ENCODE assay signal across 8 mouse cellular contexts in the genomic region with DNA sequence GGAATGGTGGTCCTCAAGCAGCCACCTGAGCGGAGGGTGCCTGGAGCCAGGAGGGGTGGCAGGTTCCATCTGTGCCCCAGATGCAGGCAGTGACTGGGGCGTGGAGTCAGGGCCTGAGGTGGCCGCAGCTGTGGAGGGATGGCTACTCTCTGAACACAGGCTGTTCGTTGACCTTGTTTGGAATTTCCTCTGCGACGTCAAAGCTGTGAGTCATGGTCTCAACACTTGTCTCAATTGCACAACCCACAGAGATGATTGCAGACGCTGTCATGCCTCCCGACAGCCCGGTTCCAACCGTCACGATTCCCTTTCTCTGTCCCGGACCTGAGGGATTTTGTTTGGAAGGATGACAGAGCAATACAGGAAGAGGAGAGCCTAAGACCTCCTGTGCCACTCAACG. TPM values are rescaled to one million over a fixed set of nuclear protein-coding genes. Genes with fewer than 3 reads are reported as not detected.
DNase-seq lines count a peak whose midpoint lies in the region; ATAC-seq and TF ChIP-seq lines count a peak whose summit lies in the region.

No protein-coding gene starts in this region.

- peak; percentile 67 for ATAC-seq in intestine, postnatal 0 days
- ATAC-seq in megakaryocyte, adult 5-6 weeks (ENCODE audit: poor library complexity, severe bottlenecking) = peak; percentile 95
- no peak for ATAC-seq in megakaryocyte-erythroid progenitor cell, adult 5-6 weeks (replicated peaks; ENCODE audit: low FRiP score, low TSS enrichment, poor library complexity, severe bottlenecking)
- ATAC-seq in midbrain, embryonic 13.5 days = no peak

- no peak for TF ChIP-seq RAD21 in CH12.LX (IDR thresholded peaks at IDR 0.05; ENCODE audit: low read depth, low read length)

- no peaks in the 10 kb centered on the region for H3K79me2 ChIP-seq in CH12.LX (replicated peaks; ENCODE audit: control insufficient read depth, extremely low read depth, insufficient read depth, poor library complexity, severe bottlenecking)

- no peaks in the 10 kb centered on the region for H3K36me3 ChIP-seq in CH12.LX (replicated peaks in 1 of 2; ENCODE audit: control insufficient read depth in 1 of 2, insufficient read depth in 1 of 2, low read length in 1 of 2)
- no peaks in the 10 kb centered on the region for H3K36me3 ChIP-seq in intestine, postnatal 0 days (ENCODE audit: control insufficient read depth, insufficient read depth)
- no peaks in the 10 kb centered on the region for H3K36me3 ChIP-seq in midbrain, embryonic 13.5 days

- in situ Hi-C loops in CH12.LX (cut with MboI; ENCODE audit: low pct_ligation_motif_present, low pct_unique_long_range_greater_than_20kb, low sequenced_read_pairs) = no loop called here

- no peaks in the 10 kb centered on the region for H3K9me3 ChIP-seq in CH12.LX (replicated peaks; ENCODE audit: low read length)
- H3K9me3 ChIP-seq in intestine, postnatal 0 days (ENCODE audit: control insufficient read depth) = no peaks in the 10 kb centered on the region
- H3K9me3 ChIP-seq in midbrain, embryonic 13.5 days = no peaks in the 10 kb centered on the region

- peak overlapping the region; percentile 3; the same call in 1 of the 2 replicates for H3K27ac ChIP-seq in CH12.LX (ENCODE audit: insufficient read depth, low read depth)
- no peak overlapping the region for H3K27ac ChIP-seq in intestine, postnatal 0 days (ENCODE audit: low read depth, low read length)
- H3K27ac ChIP-seq in midbrain, embryonic 13.5 days = no peak overlapping the region

- DNase-seq in 3T3-L1 (ENCODE audit: low read depth, low spot score) (peak; percentile 97), CH12.LX (ENCODE audit: extremely low read depth) (peak; percentile 57)
- peak; percentile 24 to 31 for DNase-seq in gastrocnemius, adult 8-10 months (ENCODE audit: low spot score in 2 of 2)
- DNase-seq in thymus, adult 18-20 months = no peak

- 0 out of 2 replicates have a peak, but pooled peaks have one; percentile 21 for TF ChIP-seq POLR2A in CH12.LX (IDR thresholded peaks at IDR 0.05; ENCODE audit: low read depth, low read length)

- H3K9ac ChIP-seq in CH12.LX (ENCODE audit: insufficient read depth, low read depth) = no peak overlapping the region
- H3K9ac ChIP-seq in intestine, postnatal 0 days (ENCODE audit: low read depth, low read length) = no peak overlapping the region
- H3K9ac ChIP-seq in midbrain, embryonic 13.5 days (replicated peaks) = no peak overlapping the region

- no peak overlapping the region for H3K4me3 ChIP-seq in CH12.LX (replicated peaks in 1 of 3; ENCODE audit: low read depth in 2 of 3, low read length in 2 of 3, poor library complexity in 1 of 3)
- H3K4me3 ChIP-seq in intestine, postnatal 0 days (ENCODE audit: low read depth, low read length) = no peak overlapping the region
- H3K4me3 ChIP-seq in midbrain, embryonic 13.5 days (replicated peaks) = no peak overlapping the region

- 26% methylated on average over 13 of the region's 13 CpGs for WGBS in intestine, postnatal 0 days
- WGBS in midbrain, embryonic 13.5 days = 64% methylated on average over 13 of the region's 13 CpGs

- dilution Hi-C loops in CH12.LX (cut with MboI; ENCODE audit: extremely low pct_ligation_motif_present, extremely low pct_unique_long_range_greater_than_20kb, low sequenced_read_pairs) = no loop called here

- no peaks in the 10 kb centered on the region for H3K27me3 ChIP-seq in CH12.LX (replicated peaks)
- no peaks in the 10 kb centered on the region for H3K27me3 ChIP-seq in intestine, postnatal 0 days (replicated peaks; ENCODE audit: control insufficient read depth, insufficient read depth, low read length)
- H3K27me3 ChIP-seq in midbrain, embryonic 13.5 days = no peaks in the 10 kb centered on the region

- H3K4me2 ChIP-seq in CH12.LX (ENCODE audit: insufficient read depth, low read depth, poor library complexity, severe bottlenecking) = no peak overlapping the region
- peak overlapping the region; percentile 48; the same call in 1 of the 2 replicates for H3K4me2 ChIP-seq in intestine, postnatal 0 days (replicated peaks; ENCODE audit: low read depth)
- no peak overlapping the region for H3K4me2 ChIP-seq in midbrain, embryonic 13.5 days (replicated peaks)

- peaks cover 38 to 60% of the 10 kb centered on the region in 2 experiments for H3K4me1 ChIP-seq in CH12.LX (ENCODE audit: control insufficient read depth in 1 of 2, insufficient read depth in 2 of 2)
- no peaks in the 10 kb centered on the region for H3K4me1 ChIP-seq in intestine, postnatal 0 days (replicated peaks; ENCODE audit: control insufficient read depth, insufficient read depth, low read length)
- H3K4me1 ChIP-seq in midbrain, embryonic 13.5 days (replicated peaks) = no peaks in the 10 kb centered on the region; the same call in 1 of the 2 replicates

- no peak for TF ChIP-seq EP300 in CH12.LX (IDR thresholded peaks at IDR 0.05; ENCODE audit: low read length)

- no peak for TF ChIP-seq CTCF in CH12.LX (conservative IDR thresholded peaks at IDR 0.05 in 1 of 2, IDR thresholded peaks at IDR 0.05 in 1 of 2; ENCODE audit: low read depth in 2 of 2, low read length in 2 of 2)
- no peak for TF ChIP-seq CTCF in intestine, postnatal 0 days (IDR thresholded peaks at IDR 0.05; ENCODE audit: low read depth)

TF ChIP-seq in CH12.LX, 34 proteins besides CTCF, POLR2A, EP300 and RAD21:
- TF ChIP-seq TBP (conservative IDR thresholded peaks at IDR 0.05; ENCODE audit: low read depth, low read length) (0 out of 2 replicates have a peak, but pooled peaks have one; percentile 42), NRF1 (IDR thresholded peaks at IDR 0.05; ENCODE audit: low read depth, low read length) (no peak), ZNF384 (IDR thresholded peaks at IDR 0.05; ENCODE audit: low read depth, low read length) (no peak), ETS1 (conservative IDR thresholded peaks at IDR 0.05; ENCODE audit: low read depth, low read length) (peak; percentile 23; the same call in 1 of the 2 replicates), MAZ (IDR thresholded peaks at IDR 0.05; ENCODE audit: low read depth, low read length) (no peak), NELFE (IDR thresholded peaks at IDR 0.05; ENCODE audit: low read depth, low read length) (no peak), TCF12 (IDR thresholded peaks at IDR 0.05; ENCODE audit: low read depth, low read length) (0 out of 2 replicates have a peak, but pooled peaks have one; percentile 47), BHLHE40 (IDR thresholded peaks at IDR 0.05; ENCODE audit: low read depth, low read length) (peak; percentile 29; the same call in 1 of the 2 replicates), GABPA (IDR thresholded peaks at IDR 0.05; ENCODE audit: insufficient replicate concordance, low read depth, low read length) (no peak), UBTF (IDR thresholded peaks at IDR 0.05; ENCODE audit: low read depth, low read length) (peak; percentile 61; the same call in 1 of the 2 replicates), E2F4 (IDR thresholded peaks at IDR 0.05; ENCODE audit: insufficient replicate concordance, low read depth, low read length) (no peak)
TF ChIP-seq in CH12.LX: peak in this region for 5.

RNA-seq across cellular contexts. Expression of a gene that starts 26.3 kb away (rescaled TPM):
- total RNA-seq in CH12.LX (2012; rRNA removed) (41.1 and 85.5 TPM in 2 replicates), CH12.LX (2014; rRNA removed) (96.0 and 116 TPM in 2 replicates)
- 17.6 and 18.3 TPM in 2 replicates for polyA plus RNA-seq in CH12.LX (2012; ENCODE audit: insufficient read length, low read depth)
- total RNA-seq in gastrocnemius, adult 8-10 months (2022) = 10 to 100 TPM in 1 of 4 experiments, 1 to 10 TPM in 3; 8.7 to 16.7 (median 9.6) TPM
- 106 and 118 TPM in 2 replicates for polyA plus RNA-seq in intestine, postnatal 0 days (2015; fragmentation: Nextera tagmentation; extraction: Ambion mirVana)
- 1.9 and 2.0 TPM in 2 replicates for total RNA-seq in megakaryocyte, adult 5-6 weeks (2015)
- total RNA-seq in megakaryocyte, adult 5-6 weeks (2017) = 0.77 and 1.8 TPM in 2 replicates
- total RNA-seq in megakaryocyte-erythroid progenitor cell, adult 5-6 weeks (2014; fragmentation: Nextera tagmentation) = 1.5 and 7.8 TPM in 2 replicates
- 1.9 and 3.1 TPM in 2 replicates for total RNA-seq in megakaryocyte-erythroid progenitor cell, adult 5-6 weeks (2017)
- polyA plus RNA-seq in midbrain, embryonic 13.5 days (2015; fragmentation: Nextera tagmentation; extraction: Ambion mirVana) = 175 and 214 TPM in 2 replicates

RNA-seq across cellular contexts. Expression of a gene that starts 55.2 kb away (rescaled TPM):
- 7.2 and 7.6 TPM in 2 replicates for total RNA-seq in CH12.LX (2012; rRNA removed)
- 4.4 and 4.9 TPM in 2 replicates for total RNA-seq in CH12.LX (2014; rRNA removed)
- polyA plus RNA-seq in CH12.LX (2012; ENCODE audit: insufficient read length, low read depth) = 3.9 and 6.1 TPM in 2 replicates
- total RNA-seq in gastrocnemius, adult 8-10 months (2022) = 1 to 10 TPM in 3 of 4 experiments, under 1 TPM in 1; 0.85 to 1.7 (median 1.5) TPM
- 4.1 and 4.2 TPM in 2 replicates for polyA plus RNA-seq in intestine, postnatal 0 days (2015; fragmentation: Nextera tagmentation; extraction: Ambion mirVana)
- total RNA-seq in megakaryocyte, adult 5-6 weeks (2015) = 78.1 and 107 TPM in 2 replicates
- 59.4 and 63.6 TPM in 2 replicates for total RNA-seq in megakaryocyte, adult 5-6 weeks (2017)
- 11.1 and 17.0 TPM in 2 replicates for total RNA-seq in megakaryocyte-erythroid progenitor cell, adult 5-6 weeks (2014; fragmentation: Nextera tagmentation)
- total RNA-seq in megakaryocyte-erythroid progenitor cell, adult 5-6 weeks (2017) = 4.5 and 10.2 TPM in 2 replicates
- 3.8 and 4.0 TPM in 2 replicates for polyA plus RNA-seq in midbrain, embryonic 13.5 days (2015; fragmentation: Nextera tagmentation; extraction: Ambion mirVana)

Comparison
In these comparisons a context has a peak if more than half of its experiments do, and no peak if none do; other contexts are left out.
1. DNase-seq: peak in 3T3-L1 (single experiment), CH12.LX (single experiment) and gastrocnemius, adult 8-10 months (2 of 2); none in thymus, adult 18-20 months (0 of 2).
2. ATAC-seq: peak in intestine, postnatal 0 days (single experiment) and megakaryocyte, adult 5-6 weeks (single experiment); none in megakaryocyte-erythroid progenitor cell, adult 5-6 weeks (single experiment) and midbrain, embryonic 13.5 days (single experiment).